Mouse (Mus musculus) myocyte (in vitro differentiated cells): ENCODE measurements around the gene Fat2. TPM values are rescaled to one million over a fixed set of nuclear protein-coding genes. Genes with fewer than 3 reads are reported as not detected.

Experiments
- polyA plus RNA-seq: library from polyadenylated mRNA; unstranded; fragments of >200 nt; fragmentation: generic; extraction: Trizol; gene quantifications from one replicate; pipeline ENCODE4 v1.2.1, GENCODE M21; 2012; ENCODE audit warnings: missing spikeins

Fat2 gene
- polyA plus RNA-seq, 1 experiment, result 0.06 TPM

Other genes starting within 250 kb of the Fat2 start
- gene Gm2a, start 238.4 kb downstream of the Fat2 start, polyA plus RNA-seq, result 5.8 TPM
- gene Slc36a3, start 184.9 kb downstream of the Fat2 start, polyA plus RNA-seq, result not detected
- gene Slc36a2, start 151.5 kb downstream of the Fat2 start, polyA plus RNA-seq, result not detected
- gene Slc36a1, start 132.2 kb downstream of the Fat2 start, polyA plus RNA-seq, result 5.3 TPM
- gene Sparc, start 86.6 kb upstream of the Fat2 start, polyA plus RNA-seq, result 1,961 TPM
- gene Atox1, start 124.7 kb upstream of the Fat2 start, polyA plus RNA-seq, result 264 TPM
- 52.2 TPM for gene G3bp1, start 133.1 kb upstream of the Fat2 start, polyA plus RNA-seq